Mouse (Mus musculus): ENCODE results near the gene Col1a1.

DNA sequence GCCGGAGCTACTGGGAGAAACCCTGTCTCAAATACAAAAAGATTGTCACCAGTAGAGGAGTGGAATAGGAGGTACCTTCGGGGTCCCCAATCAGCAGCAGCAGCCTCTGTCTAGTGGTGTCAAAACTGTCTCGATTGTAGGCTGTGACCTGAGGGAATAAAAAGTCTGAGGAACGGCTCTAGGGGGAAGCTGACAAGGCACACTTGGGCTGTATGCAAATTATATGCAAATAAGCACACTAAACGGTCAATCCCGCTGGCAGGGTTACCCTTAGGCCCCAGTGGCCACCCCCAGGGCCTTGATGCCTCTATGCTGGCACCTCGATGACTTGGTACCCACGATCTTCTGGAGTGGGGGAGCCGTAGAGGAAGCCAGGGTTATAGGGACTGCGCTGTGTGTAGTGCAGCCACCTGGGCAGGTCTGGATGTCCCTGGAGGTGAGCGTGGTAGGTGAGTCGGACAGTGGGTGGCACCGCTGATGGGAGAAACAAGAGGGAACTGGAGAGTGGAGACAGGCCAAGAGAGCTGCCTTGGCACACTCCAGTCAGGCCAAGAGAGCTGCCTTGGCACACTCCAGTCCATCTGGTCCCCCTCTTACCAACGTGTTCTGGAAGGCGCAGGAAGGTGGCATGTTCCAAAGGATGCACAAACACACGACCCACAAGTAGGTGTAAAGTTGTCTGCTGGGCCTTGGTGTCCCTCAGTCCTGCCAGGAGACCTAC, 36.0 kb downstream of the Col1a1 start:
- TF ChIP-seq POLR2AphosphoS2 (IDR thresholded peaks at IDR 0.05; ENCODE audit: low read depth, low read length), result no peak
- TF ChIP-seq POLR2A (IDR thresholded peaks at IDR 0.05; ENCODE audit: low read depth, low read length), result no peak
